Mouse (Mus musculus) MEL (cell line): ENCODE measurements around the gene Sppl3. TPM values are rescaled to one million over a fixed set of nuclear protein-coding genes. Genes with fewer than 3 reads are reported as not detected.

Source experiments
- DNase-seq: peaks from one replicate; pipeline ENCODE4 v3.0.0; 2011; ENCODE audit warnings: low read depth, low spot score
- H3K27ac ChIP-seq: 2 replicates; pipeline ENCODE4 v1.5.1; 2012; ENCODE audit warnings: low read depth, mild to moderate bottlenecking, control low read depth, low read length, moderate library complexity; ENCODE audit not compliant: control insufficient read depth
- H3K27me3 ChIP-seq, 2 experiments: fragments of 150-350 bp in 1 of 2; sonication (generic) in 1 of 2; 2 replicates each; pipeline ENCODE4 v1.6.1; 2012; ENCODE audit warnings: low read length in 2 of 2, mild to moderate bottlenecking in 2 of 2, improper control_type of control experiment in 1 of 2, moderate library complexity in 1 of 2; ENCODE audit not compliant: insufficient read depth in 2 of 2, control insufficient read depth in 1 of 2
- H3K36me3 ChIP-seq, 2 experiments: 2 replicates each; pipeline ENCODE4 v1.6.1; 2012 to 2014; ENCODE audit warnings: low read length in 2 of 2, improper control_type of control experiment in 1 of 2, inconsistent platforms in 1 of 2, mild to moderate bottlenecking in 1 of 2; ENCODE audit not compliant: insufficient read depth in 2 of 2, control insufficient read depth in 1 of 2
- H3K4me1 ChIP-seq, 2 experiments: fragments of 150-350 bp in 1 of 2; sonication (generic) in 1 of 2; 2 replicates each; pipeline ENCODE4 v1.6.1; 2012; ENCODE audit warnings: low read length in 2 of 2, improper control_type of control experiment in 1 of 2, mild to moderate bottlenecking in 1 of 2; ENCODE audit not compliant: insufficient read depth in 2 of 2, control insufficient read depth in 1 of 2
- H3K4me3 ChIP-seq, 2 experiments: fragments of 150-350 bp in 1 of 2; sonication (generic) in 1 of 2; 2 replicates each; pipeline ENCODE4 v1.5.1; 2012; ENCODE audit warnings: low read depth in 2 of 2, low read length in 2 of 2, mild to moderate bottlenecking in 2 of 2, moderate library complexity in 2 of 2, control low read depth in 1 of 2, improper control_type of control experiment in 1 of 2; ENCODE audit not compliant: control insufficient read depth in 1 of 2, insufficient read depth in 1 of 2
- H3K79me2 ChIP-seq: 2 replicates; pipeline ENCODE4 v1.6.1; 2012; ENCODE audit warnings: mild to moderate bottlenecking, low read length, moderate library complexity; ENCODE audit not compliant: control insufficient read depth, poor library complexity, insufficient read depth
- H3K9ac ChIP-seq: 2 replicates; pipeline ENCODE4 v1.6.1; 2012; ENCODE audit warnings: low read depth, mild to moderate bottlenecking, control low read depth, low read length, moderate library complexity; ENCODE audit not compliant: control insufficient read depth, poor library complexity, severe bottlenecking
- H3K9me3 ChIP-seq: fragments of 150-350 bp; sonication (generic); replicated peaks from 2 replicates; pipeline ENCODE4 v1.6.1; 2012; ENCODE audit warnings: mild to moderate bottlenecking, low read length, improper control_type of control experiment, moderate library complexity; ENCODE audit not compliant: insufficient read depth
- CHD1 ChIP-seq: IDR thresholded peaks from 2 replicates; pipeline ENCODE4 v1.6.1; 2012; ENCODE audit warnings: low read depth, mild to moderate bottlenecking, inconsistent platforms, low read length, improper control_type of control experiment
- CTCF ChIP-seq, 3 experiments: IDR thresholded peaks in 2 of 3; conservative IDR thresholded peaks in 1 of 3; 2 replicates each; pipeline ENCODE4 v1.5.1; 2011 to 2012; ENCODE audit warnings: low read length in 3 of 3, low read depth in 2 of 3, mild to moderate bottlenecking in 2 of 3, improper control_type of control experiment in 1 of 3, inconsistent platforms in 1 of 3, mixed read lengths in 1 of 3, moderate library complexity in 1 of 3; ENCODE audit not compliant: control insufficient read depth in 1 of 3, insufficient read depth in 1 of 3, poor library complexity in 1 of 3, severe bottlenecking in 1 of 3
- E2F4 ChIP-seq: IDR thresholded peaks from 2 replicates; pipeline ENCODE4 v1.6.1; 2011; ENCODE audit warnings: low read depth, low read length, improper control_type of control experiment, borderline replicate concordance
- ELF1 ChIP-seq: IDR thresholded peaks from 2 replicates; pipeline ENCODE4 v1.6.1; 2014; ENCODE audit warnings: low read depth, mild to moderate bottlenecking, inconsistent platforms, low read length, improper control_type of control experiment, moderate library complexity
- GABPA ChIP-seq: IDR thresholded peaks from 2 replicates; pipeline ENCODE4 v1.6.1; 2012; ENCODE audit warnings: low read depth, mild to moderate bottlenecking, inconsistent platforms, low read length, improper control_type of control experiment, moderate library complexity
- GATA1 ChIP-seq: IDR thresholded peaks from 2 replicates; pipeline ENCODE4 v1.6.1; 2011; ENCODE audit warnings: low read depth, low read length, improper control_type of control experiment
- HCFC1 ChIP-seq: IDR thresholded peaks from 2 replicates; pipeline ENCODE4 v1.6.1; 2012; ENCODE audit warnings: low read depth, mild to moderate bottlenecking, inconsistent platforms, low read length, improper control_type of control experiment, moderate library complexity
- JUND ChIP-seq: IDR thresholded peaks from 2 replicates; pipeline ENCODE4 v1.6.1; 2011; ENCODE audit warnings: low read depth, mild to moderate bottlenecking, improper control_type of control experiment, low read length
- KAT2A ChIP-seq: conservative IDR thresholded peaks from 2 replicates; pipeline ENCODE4 v1.6.1; 2012; ENCODE audit warnings: low read depth, low read length, improper control_type of control experiment, inconsistent platforms
- MAFK ChIP-seq: IDR thresholded peaks from 2 replicates; pipeline ENCODE4 v1.6.1; 2011; ENCODE audit warnings: low read depth, mild to moderate bottlenecking, low read length, improper control_type of control experiment, borderline replicate concordance
- MEF2A ChIP-seq: IDR thresholded peaks from 2 replicates; pipeline ENCODE4 v1.6.1; 2014; ENCODE audit warnings: low read depth, mild to moderate bottlenecking, inconsistent platforms, low read length, improper control_type of control experiment; ENCODE audit not compliant: poor library complexity, insufficient replicate concordance, severe bottlenecking; ENCODE audit errors: extremely low read depth
- MXI1 ChIP-seq: IDR thresholded peaks from 2 replicates; pipeline ENCODE4 v1.6.1; 2011; ENCODE audit warnings: mild to moderate bottlenecking, low read depth, low read length, improper control_type of control experiment
- MYB ChIP-seq: IDR thresholded peaks from 2 replicates; pipeline ENCODE4 v1.6.1; 2011; ENCODE audit warnings: mild to moderate bottlenecking, low read depth, low read length, improper control_type of control experiment
- MYC ChIP-seq: IDR thresholded peaks from 2 replicates; pipeline ENCODE4 v1.6.1; 2011; ENCODE audit warnings: low read depth, mild to moderate bottlenecking, low read length, improper control_type of control experiment, moderate library complexity
- NELFE ChIP-seq: IDR thresholded peaks from 2 replicates; pipeline ENCODE4 v1.6.1; 2011; ENCODE audit warnings: low read depth, low read length, improper control_type of control experiment
- NRF1 ChIP-seq: IDR thresholded peaks from 2 replicates; pipeline ENCODE4 v1.6.1; 2014; ENCODE audit warnings: low read depth, mild to moderate bottlenecking, inconsistent platforms, low read length, improper control_type of control experiment, moderate library complexity; ENCODE audit not compliant: poor library complexity, insufficient read depth, severe bottlenecking
- POLR2A ChIP-seq, 2 experiments: IDR thresholded peaks; 2 replicates each; pipeline ENCODE4 v1.6.1; 2011 to 2012; ENCODE audit warnings: low read length in 2 of 2, mild to moderate bottlenecking in 2 of 2, control low read depth in 1 of 2, improper control_type of control experiment in 1 of 2, low read depth in 1 of 2, moderate library complexity in 1 of 2; ENCODE audit not compliant: control insufficient read depth in 1 of 2, insufficient read depth in 1 of 2, poor library complexity in 1 of 2
- POLR2AphosphoS2 ChIP-seq: IDR thresholded peaks from 2 replicates; pipeline ENCODE4 v1.6.1; 2011; ENCODE audit warnings: low read length, improper control_type of control experiment
- POLR2AphosphoS5 ChIP-seq: IDR thresholded peaks from 2 replicates; pipeline ENCODE4 v1.6.1; 2012; ENCODE audit warnings: low read depth, borderline replicate concordance, mild to moderate bottlenecking, inconsistent platforms, low read length, moderate library complexity, mixed read lengths
- RCOR1 ChIP-seq: IDR thresholded peaks from 2 replicates; pipeline ENCODE4 v1.6.1; 2012; ENCODE audit warnings: low read depth, mild to moderate bottlenecking, inconsistent platforms, low read length, improper control_type of control experiment
- SMC3 ChIP-seq: IDR thresholded peaks from 2 replicates; pipeline ENCODE4 v1.6.1; 2011; ENCODE audit warnings: low read depth, low read length, improper control_type of control experiment
- TAL1 ChIP-seq: IDR thresholded peaks from 2 replicates; pipeline ENCODE4 v1.6.1; 2012; ENCODE audit warnings: mild to moderate bottlenecking, inconsistent platforms, low read length, moderate library complexity, mixed read lengths
- TBP ChIP-seq: IDR thresholded peaks from 2 replicates; pipeline ENCODE4 v1.8.0; 2011; ENCODE audit warnings: low read depth, low read length, improper control_type of control experiment
- USF2 ChIP-seq, 2 experiments: IDR thresholded peaks; 2 replicates each; pipeline ENCODE4 v1.6.1; 2011 to 2012; ENCODE audit warnings: improper control_type of control experiment in 2 of 2, low read length in 2 of 2, borderline replicate concordance in 1 of 2, inconsistent platforms in 1 of 2, low read depth in 1 of 2, mild to moderate bottlenecking in 1 of 2; ENCODE audit not compliant: insufficient read depth in 1 of 2
- ZC3H11A ChIP-seq: IDR thresholded peaks from 2 replicates; pipeline ENCODE4 v1.6.1; 2012; ENCODE audit warnings: low read depth, mild to moderate bottlenecking, inconsistent platforms, low read length, improper control_type of control experiment
- ZKSCAN1 ChIP-seq: IDR thresholded peaks from 2 replicates; pipeline ENCODE4 v1.6.1; 2012; ENCODE audit warnings: low read depth, mild to moderate bottlenecking, inconsistent platforms, low read length, improper control_type of control experiment, moderate library complexity
- ZMIZ1 ChIP-seq: IDR thresholded peaks from 2 replicates; pipeline ENCODE4 v1.6.1; 2012; ENCODE audit warnings: low read depth, mild to moderate bottlenecking, inconsistent platforms, low read length, improper control_type of control experiment, moderate library complexity
- ZNF384 ChIP-seq: IDR thresholded peaks from 2 replicates; pipeline ENCODE4 v1.6.1; 2012; ENCODE audit warnings: low read depth, mild to moderate bottlenecking, inconsistent platforms, low read length, improper control_type of control experiment
- polyA plus RNA-seq, 2 experiments: library from polyadenylated mRNA; stranded (reverse) in 1 of 2; unstranded in 1 of 2; fragments of >175 nt in 1 of 2; fragments of >200 nt in 1 of 2; gene quantifications; 2 replicates each; pipeline versions ENCODE4 v1.2.1 to v1.2.4; 2012; ENCODE audit warnings: low replicate concordance in 2 of 2, low read depth in 1 of 2; ENCODE audit not compliant: insufficient read length in 2 of 2, insufficient read depth in 1 of 2, missing spikeins in 1 of 2
- total RNA-seq: library from RNA; depleted of rRNA; stranded (reverse); fragments of 300-350 nt; gene quantifications from 2 replicates; pipeline ENCODE4 v1.2.3, GENCODE M21; 2012

The Sppl3 gene
- total and polyA plus RNA-seq, 3 experiments, result 25.8 to 50.9 TPM; not detected in 1

- 0 out of 4 replicates have a peak, but pooled peaks cover 0 to 3% of the 10 kb centered on the region in 2 experiments for H3K4me1 ChIP-seq
- no peaks in the 10 kb centered on the region for H3K9me3 ChIP-seq
- H3K27me3 ChIP-seq, result no peaks in the 10 kb centered on the region
- no peak for DNase-seq
- no peak overlapping the region for H3K9ac ChIP-seq
- H3K79me2 ChIP-seq, result 0 out of 2 replicates have a peak, but pooled peaks cover 2% of the 10 kb centered on the region
- H3K27ac ChIP-seq, result no peak overlapping the region
- TF ChIP-seq ELF1 (no peak), NELFE (no peak), TAL1 (no peak), POLR2AphosphoS5 (no peak), CTCF (IDR thresholded peaks at IDR 0.05 in 2 of 3, conservative IDR thresholded peaks at IDR 0.05 in 1 of 3; ENCODE audit: control insufficient read depth in 1 of 3, insufficient read depth in 1 of 3, low read depth in 2 of 3, low read length in 3 of 3, poor library complexity in 1 of 3, severe bottlenecking in 1 of 3) (no peak), MXI1 (no peak), ZC3H11A (no peak), MYB (no peak), ZKSCAN1 (no peak), ZMIZ1 (no peak), USF2 (IDR thresholded peaks at IDR 0.05; ENCODE audit: borderline replicate concordance in 1 of 2, insufficient read depth in 1 of 2, low read depth in 1 of 2, low read length in 2 of 2) (no peak), RCOR1 (no peak), TBP (no peak), KAT2A (no peak), E2F4 (no peak), POLR2A (IDR thresholded peaks at IDR 0.05; ENCODE audit: control insufficient read depth in 1 of 2, insufficient read depth in 1 of 2, low read depth in 1 of 2, low read length in 2 of 2, poor library complexity in 1 of 2) (no peak), ZNF384 (no peak), HCFC1 (no peak), GATA1 (no peak)
- H3K4me3 ChIP-seq, result no peak overlapping the region
- H3K36me3 ChIP-seq, result peaks cover 3 to 38% of the 10 kb centered on the region in 2 experiments; a peak in 2 of 4 replicates
Measured at GRCm38 (mm10) chr5:115091776-115092175, 80.8 kb downstream of the Sppl3 start.

GRCm38 (mm10) chr5:115098195-115098594 lies 87.3 kb downstream of the Sppl3 start, which contains the start of gene Gm10401:
TSS of gene Gm10401 (minus strand) at chr5:115098295.
- no peaks in the 10 kb centered on the region for H3K9me3 ChIP-seq
- H3K36me3 ChIP-seq, result peaks cover 0 to 12% of the 10 kb centered on the region in 2 experiments; a peak in 2 of 4 replicates
- H3K79me2 ChIP-seq, result no peaks in the 10 kb centered on the region
- H3K4me1 ChIP-seq, result no peaks in the 10 kb centered on the region
- H3K27me3 ChIP-seq, result no peaks in the 10 kb centered on the region
- TF ChIP-seq NELFE (no peak), NRF1 (no peak), ZKSCAN1 (no peak), MEF2A (no peak), MYC (no peak), CHD1 (no peak), GATA1 (no peak), ZC3H11A (no peak), GABPA (no peak), TBP (no peak), MAFK (no peak), CTCF (IDR thresholded peaks at IDR 0.05 in 2 of 3, conservative IDR thresholded peaks at IDR 0.05 in 1 of 3; ENCODE audit: control insufficient read depth in 1 of 3, insufficient read depth in 1 of 3, low read depth in 2 of 3, low read length in 3 of 3, poor library complexity in 1 of 3, severe bottlenecking in 1 of 3) (no peak), E2F4 (no peak), MYB (no peak), KAT2A (no peak), POLR2AphosphoS5 (no peak), JUND (no peak), SMC3 (no peak), POLR2AphosphoS2 (no peak), POLR2A (IDR thresholded peaks at IDR 0.05; ENCODE audit: control insufficient read depth in 1 of 2, insufficient read depth in 1 of 2, low read depth in 1 of 2, low read length in 2 of 2, poor library complexity in 1 of 2) (no peak)
- H3K4me3 ChIP-seq, result no peak within 1 kb of the TSS
- H3K27ac ChIP-seq, result no peak within 1 kb of the TSS
- no peak within 1 kb of the TSS for H3K9ac ChIP-seq
- DNase-seq, result no peak
